ENCODE assay signal across 7 mouse cellular contexts in genomic region chr19:31082662-31083429, GRCm38 (mm10). TPM values are rescaled to one million over a fixed set of nuclear protein-coding genes. Genes with fewer than 3 reads are reported as not detected.
A peak's percentile ranks its signal among the peaks of the same experiment; 100 is the strongest.
DNase-seq lines count a peak whose midpoint lies in the region; ATAC-seq lines count a peak whose summit lies in the region.

Gene Cstf2t, plus strand, starts transcription at chr19:31082837.

- H3K4me2 ChIP-seq in embryonic facial prominence, embryonic 11.5 days (ENCODE audit: low read depth, low read length), result peak within 1 kb of the TSS; percentile 84
- H3K4me2 ChIP-seq in midbrain, embryonic 13.5 days (replicated peaks), result peak within 1 kb of the TSS; percentile 91

- 2% methylated on average over 56 of the region's 56 CpGs for WGBS in embryonic facial prominence, embryonic 11.5 days
- WGBS in limb, embryonic 10.5 days, result 3% methylated on average over 56 of the region's 56 CpGs
- 2% methylated on average over 56 of the region's 56 CpGs for WGBS in midbrain, embryonic 13.5 days

- H3K9ac ChIP-seq in embryonic facial prominence, embryonic 11.5 days (replicated peaks; ENCODE audit: low read length), result peak within 1 kb of the TSS; percentile 79
- peak within 1 kb of the TSS; percentile 82 for H3K9ac ChIP-seq in midbrain, embryonic 13.5 days (replicated peaks)

- peak; percentile 99 for ATAC-seq in embryonic facial prominence, embryonic 11.5 days (replicated peaks; ENCODE audit: insufficient number of reproducible peaks, low FRiP score, low TSS enrichment, low read depth)
- ATAC-seq in granulocyte monocyte progenitor cell, adult 5-6 weeks (replicated peaks; ENCODE audit: poor library complexity, severe bottlenecking), result peak; percentile 99
- ATAC-seq in midbrain, embryonic 13.5 days, result peak; percentile 99

- no peaks in the 10 kb centered on the region; the same call in 1 of the 2 replicates for H3K9me3 ChIP-seq in embryonic facial prominence, embryonic 11.5 days (replicated peaks; ENCODE audit: control insufficient read depth, low read length)
- H3K9me3 ChIP-seq in limb, embryonic 10.5 days (replicated peaks), result peaks cover 8% of the 10 kb centered on the region; the same call in 1 of the 2 replicates
- no peaks in the 10 kb centered on the region for H3K9me3 ChIP-seq in midbrain, embryonic 13.5 days

- peak within 1 kb of the TSS; percentile 15; the same call in 1 of the 2 replicates for H3K27ac ChIP-seq in embryonic facial prominence, embryonic 11.5 days (replicated peaks; ENCODE audit: low read depth, low read length)
- peak within 1 kb of the TSS; percentile 87 for H3K27ac ChIP-seq in limb, embryonic 10.5 days
- peak within 1 kb of the TSS; percentile 83 for H3K27ac ChIP-seq in midbrain, embryonic 13.5 days

- H3K27me3 ChIP-seq in embryonic facial prominence, embryonic 11.5 days (ENCODE audit: control insufficient read depth, insufficient read depth, low read length), result no peaks in the 10 kb centered on the region
- no peaks in the 10 kb centered on the region for H3K27me3 ChIP-seq in limb, embryonic 10.5 days (ENCODE audit: low read depth, poor library complexity, severe bottlenecking)
- no peaks in the 10 kb centered on the region; the same call in 1 of the 2 replicates for H3K27me3 ChIP-seq in midbrain, embryonic 13.5 days

- H3K36me3 ChIP-seq in embryonic facial prominence, embryonic 11.5 days (replicated peaks; ENCODE audit: control insufficient read depth, insufficient read depth, low read depth, low read length), result peaks cover 11% of the 10 kb centered on the region
- H3K36me3 ChIP-seq in limb, embryonic 10.5 days, result peaks cover 43% of the 10 kb centered on the region
- peaks cover 32% of the 10 kb centered on the region for H3K36me3 ChIP-seq in midbrain, embryonic 13.5 days

- no peaks in the 10 kb centered on the region; the same call in 1 of the 2 replicates for H3K4me1 ChIP-seq in embryonic facial prominence, embryonic 11.5 days (ENCODE audit: control insufficient read depth, insufficient read depth, low read length)
- peaks cover 16% of the 10 kb centered on the region for H3K4me1 ChIP-seq in limb, embryonic 10.5 days
- peaks cover 25% of the 10 kb centered on the region for H3K4me1 ChIP-seq in midbrain, embryonic 13.5 days (replicated peaks)

- H3K4me3 ChIP-seq in embryonic facial prominence, embryonic 11.5 days (ENCODE audit: low read depth, low read length), result peak within 1 kb of the TSS; percentile 60
- H3K4me3 ChIP-seq in limb, embryonic 10.5 days, result peak within 1 kb of the TSS; percentile 69
- H3K4me3 ChIP-seq in midbrain, embryonic 13.5 days (replicated peaks), result peak within 1 kb of the TSS; percentile 80

- DNase-seq in adrenal gland, postnatal 14 days, result peak; percentile 99
- DNase-seq in embryonic facial prominence, embryonic 11.5 days (ENCODE audit: low spot score), result peak; percentile 98
- DNase-seq in kidney, adult 11 months, result peak; percentile 99
- DNase-seq in limb, embryonic 10.5 days (ENCODE audit: low spot score), result peak; percentile 96
- DNase-seq in spleen, adult 12 weeks (ENCODE audit: low spot score), result peak; percentile 96

RNA-seq across cellular contexts. Expression of gene Cstf2t, which starts in this region (rescaled TPM):
- total RNA-seq in adrenal gland, postnatal 14 days (2021), result 24.5 and 25.2 TPM in 2 replicates
- 54.0 and 54.5 TPM in 2 replicates for polyA plus RNA-seq in embryonic facial prominence, embryonic 11.5 days (2014; fragmentation: Nextera tagmentation; extraction: Ambion mirVana)
- 15.6 and 15.9 TPM in 2 replicates for total RNA-seq in granulocyte monocyte progenitor cell, adult 5-6 weeks (2014; fragmentation: Nextera tagmentation)
- 33.2 and 36.8 TPM in 2 replicates for total RNA-seq in granulocyte monocyte progenitor cell, adult 5-6 weeks (2017)
- 50.7 and 59.7 TPM in 2 replicates for polyA plus RNA-seq in limb, embryonic 10.5 days (2016; fragmentation: Nextera tagmentation; extraction: Ambion mirVana)
- 79.6 and 79.7 TPM in 2 replicates for polyA plus RNA-seq in midbrain, embryonic 13.5 days (2015; fragmentation: Nextera tagmentation; extraction: Ambion mirVana)

Comparison
In these comparisons a context has a peak if more than half of its experiments do, and no peak if none do; other contexts are left out.
1. Peak in every context shown above with its lines: DNase-seq, ATAC-seq, H3K4me3 ChIP-seq and H3K27ac ChIP-seq.
2. H3K27ac ChIP-seq: peak in every context shown above with its lines; median percentile 87 in limb, embryonic 10.5 days; 83 in midbrain, embryonic 13.5 days; 15 in embryonic facial prominence, embryonic 11.5 days.